Mouse (Mus musculus) kidney, embryonic 16.5 days (tissue): ENCODE results near the gene Arhgap45. TPM values are rescaled to one million over a fixed set of nuclear protein-coding genes. Genes with fewer than 3 reads are reported as not detected.

Experiments used
- ATAC-seq: fragments of 200-750 bp; cut with Nextera tagmentation; 2 replicates; pipeline ENCODE4 v1.8.0; 2017; ENCODE audit warnings: moderate TSS enrichment; ENCODE audit not compliant: low FRiP score, low TSS enrichment
- H3K27ac ChIP-seq: fragments of 300-500 bp; sonication (generic); 2 replicates; pipeline ENCODE4 v1.5.1; 2014; ENCODE audit warnings: low read length
- H3K27me3 ChIP-seq: fragments of 300-500 bp; sonication (generic); 2 replicates; pipeline ENCODE4 v1.6.1; 2014; ENCODE audit warnings: low read length, control low read depth, mixed read lengths; ENCODE audit not compliant: insufficient read depth
- H3K36me3 ChIP-seq: fragments of 300-500 bp; sonication (generic); 2 replicates; pipeline ENCODE4 v1.6.1; 2014; ENCODE audit warnings: low read length, control low read depth, mixed read lengths; ENCODE audit not compliant: insufficient read depth
- H3K4me1 ChIP-seq: fragments of 300-500 bp; sonication (generic); 2 replicates; pipeline ENCODE4 v1.6.1; 2014; ENCODE audit warnings: low read length, control low read depth, mixed read lengths; ENCODE audit not compliant: insufficient read depth
- H3K4me2 ChIP-seq: fragments of 300-500 bp; sonication (generic); replicated peaks from 2 replicates; pipeline ENCODE4 v1.6.1; 2014; ENCODE audit warnings: low read depth, low read length
- H3K4me3 ChIP-seq: fragments of 300-500 bp; sonication (generic); 2 replicates; pipeline ENCODE4 v1.5.1; 2014; ENCODE audit warnings: mild to moderate bottlenecking, low read length
- H3K9ac ChIP-seq: fragments of 300-500 bp; sonication (generic); replicated peaks from 2 replicates; pipeline ENCODE4 v1.6.1; 2014; ENCODE audit warnings: low read length
- H3K9me3 ChIP-seq: fragments of 300-500 bp; sonication (generic); 2 replicates; pipeline ENCODE4 v1.6.1; 2016; ENCODE audit warnings: low read length, control low read depth
- WGBS: fragments of 180-500 bp; shearing (Covaris S2); extraction: QIAGEN DNeasy Blood & Tissue Kit; methylation state at CpG from one replicate; pipeline ENCODE4 v1.1.7; 2014; 5-methylcytosine and 5-hydroxymethylcytosine counted together
- polyA plus RNA-seq: library from polyadenylated mRNA; unstranded; fragments of >200 nt; fragmentation: Nextera tagmentation; extraction: Ambion mirVana; gene quantifications from 2 replicates; pipeline ENCODE4 v1.2.1, GENCODE M21; 2015

Gene Arhgap45
- polyA plus RNA-seq, 1 experiment from 2014 or later: 11.3 TPM

DNA sequence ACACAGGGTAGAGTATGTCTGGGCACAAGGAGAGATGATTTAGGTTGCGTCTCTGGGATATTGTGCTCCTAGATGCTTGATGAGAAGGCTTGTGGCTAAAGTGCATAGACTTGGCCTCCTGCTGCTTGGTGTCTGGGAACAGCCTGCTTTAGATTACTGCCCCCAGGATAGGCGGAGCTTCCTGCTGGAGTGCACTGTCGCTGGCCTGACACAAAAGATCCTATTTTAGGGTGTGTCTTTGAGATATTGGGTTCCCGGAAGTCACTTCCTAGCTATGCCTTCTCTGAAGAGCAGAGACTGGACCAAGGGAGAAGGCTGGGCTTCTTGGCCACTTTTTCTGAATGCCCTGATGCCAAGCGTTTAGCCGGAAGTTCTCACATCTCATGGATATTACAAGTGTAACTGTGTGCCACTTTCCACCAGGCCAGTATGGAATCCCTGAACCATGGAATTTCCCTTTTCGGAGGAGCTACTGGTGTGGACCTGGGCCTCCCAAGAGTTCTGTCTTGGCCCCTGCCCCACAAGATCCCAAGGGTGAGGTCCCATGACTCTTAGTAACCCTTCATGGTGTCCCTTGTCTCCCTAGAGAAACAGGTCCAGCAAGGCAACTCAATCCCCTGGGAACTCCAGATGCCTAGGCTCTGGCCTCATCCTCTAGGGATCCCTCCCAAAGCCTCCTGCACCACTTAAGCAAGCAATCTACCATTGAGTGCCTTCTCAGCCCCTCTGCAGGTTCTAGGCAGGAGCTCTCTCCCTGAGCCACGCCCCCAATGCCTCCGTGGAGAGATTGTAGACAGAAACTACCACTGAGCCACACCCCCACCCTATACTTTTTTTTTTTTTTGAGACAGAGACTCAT is 12.8 kb upstream of the Arhgap45 start:
- Histone ChIP-seq H3K27me3 (peaks cover 14% of the 10 kb centered on the region), H3K36me3 (no peaks in the 10 kb centered on the region), H3K4me3 (no peak overlapping the region), H3K9me3 (no peaks in the 10 kb centered on the region), H3K27ac (no peak overlapping the region), H3K4me2 (no peak overlapping the region), H3K9ac (peak overlapping the region; percentile 36; the same call in 1 of the 2 replicates), H3K4me1 (peaks cover 12% of the 10 kb centered on the region; the same call in 1 of the 2 replicates)
- ATAC-seq: no peak
- WGBS: 55% methylated on average over 9 of the region's 9 CpGs

GRCm38 (mm10) chr10:80004233-80004705 is 12.2 kb upstream of the Arhgap45 start:
- Histone ChIP-seq H3K9ac (no peak overlapping the region), H3K27ac (no peak overlapping the region), H3K4me1 (peaks cover 12% of the 10 kb centered on the region; the same call in 1 of the 2 replicates), H3K27me3 (peaks cover 14% of the 10 kb centered on the region), H3K9me3 (no peaks in the 10 kb centered on the region), H3K36me3 (no peaks in the 10 kb centered on the region), H3K4me3 (no peak overlapping the region), H3K4me2 (no peak overlapping the region)
- 88% methylated on average over 8 of the region's 8 CpGs for WGBS
- ATAC-seq: no peak

DNA sequence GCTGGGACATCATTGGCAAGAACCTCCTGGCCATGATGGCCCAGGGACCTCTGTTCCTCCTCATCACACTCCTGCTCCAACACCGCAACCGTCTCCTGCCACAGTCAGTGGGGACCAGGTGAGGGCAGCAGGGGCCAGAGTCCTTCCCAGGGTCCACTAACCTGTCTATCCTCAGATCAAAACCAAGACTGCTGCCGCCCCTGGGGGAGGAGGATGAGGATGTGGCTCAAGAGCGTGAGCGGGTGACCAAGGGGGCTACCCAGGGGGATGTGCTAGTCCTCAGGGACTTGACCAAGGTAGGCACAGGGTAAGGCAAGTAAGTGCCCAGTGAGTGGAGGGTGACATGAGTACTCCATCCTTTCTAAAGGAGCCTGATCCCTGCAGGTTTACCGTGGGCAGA is 4.7 kb upstream of the Arhgap45 start:
- ATAC-seq: no peak
- Histone ChIP-seq H3K4me3 (no peak overlapping the region), H3K36me3 (peaks cover 11% of the 10 kb centered on the region; the same call in 1 of the 2 replicates), H3K9me3 (peaks cover 11% of the 10 kb centered on the region; the same call in 1 of the 2 replicates), H3K4me1 (peaks cover 3% of the 10 kb centered on the region; the same call in 1 of the 2 replicates), H3K4me2 (no peak overlapping the region), H3K27ac (no peak overlapping the region), H3K9ac (no peak overlapping the region), H3K27me3 (peaks cover 33% of the 10 kb centered on the region)
- 88% methylated on average over 6 of the region's 6 CpGs for WGBS

DNA sequence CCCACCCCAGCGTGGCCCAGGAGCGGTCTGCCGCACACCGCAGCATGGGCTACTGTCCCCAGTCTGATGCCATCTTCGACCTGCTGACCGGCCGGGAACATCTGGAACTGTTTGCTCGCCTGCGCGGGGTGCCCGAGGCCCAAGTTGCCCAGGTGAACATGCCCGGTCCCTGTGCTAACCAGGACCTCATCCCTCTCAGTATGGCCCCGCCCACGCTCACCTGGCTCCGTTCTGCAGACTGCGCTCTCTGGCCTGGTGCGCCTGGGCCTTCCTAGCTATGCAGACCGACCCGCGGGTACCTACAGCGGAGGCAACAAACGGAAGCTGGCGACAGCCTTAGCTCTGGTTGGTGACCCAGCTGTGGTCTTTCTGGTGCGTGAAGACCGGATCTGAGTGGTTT is 2.8 kb upstream of the Arhgap45 start:
- ATAC-seq: no peak
- peaks cover 11% of the 10 kb centered on the region; the same call in 1 of the 2 replicates for H3K9me3 ChIP-seq
- H3K27me3 ChIP-seq: peaks cover 33% of the 10 kb centered on the region
- H3K36me3 ChIP-seq: peaks cover 11% of the 10 kb centered on the region; the same call in 1 of the 2 replicates
- H3K9ac ChIP-seq: no peak overlapping the region
- no peak overlapping the region for H3K4me3 ChIP-seq
- 35% methylated on average over 25 of the region's 25 CpGs for WGBS
- no peak overlapping the region for H3K27ac ChIP-seq
- H3K4me1 ChIP-seq: peaks cover 5% of the 10 kb centered on the region
- no peak overlapping the region for H3K4me2 ChIP-seq

DNA sequence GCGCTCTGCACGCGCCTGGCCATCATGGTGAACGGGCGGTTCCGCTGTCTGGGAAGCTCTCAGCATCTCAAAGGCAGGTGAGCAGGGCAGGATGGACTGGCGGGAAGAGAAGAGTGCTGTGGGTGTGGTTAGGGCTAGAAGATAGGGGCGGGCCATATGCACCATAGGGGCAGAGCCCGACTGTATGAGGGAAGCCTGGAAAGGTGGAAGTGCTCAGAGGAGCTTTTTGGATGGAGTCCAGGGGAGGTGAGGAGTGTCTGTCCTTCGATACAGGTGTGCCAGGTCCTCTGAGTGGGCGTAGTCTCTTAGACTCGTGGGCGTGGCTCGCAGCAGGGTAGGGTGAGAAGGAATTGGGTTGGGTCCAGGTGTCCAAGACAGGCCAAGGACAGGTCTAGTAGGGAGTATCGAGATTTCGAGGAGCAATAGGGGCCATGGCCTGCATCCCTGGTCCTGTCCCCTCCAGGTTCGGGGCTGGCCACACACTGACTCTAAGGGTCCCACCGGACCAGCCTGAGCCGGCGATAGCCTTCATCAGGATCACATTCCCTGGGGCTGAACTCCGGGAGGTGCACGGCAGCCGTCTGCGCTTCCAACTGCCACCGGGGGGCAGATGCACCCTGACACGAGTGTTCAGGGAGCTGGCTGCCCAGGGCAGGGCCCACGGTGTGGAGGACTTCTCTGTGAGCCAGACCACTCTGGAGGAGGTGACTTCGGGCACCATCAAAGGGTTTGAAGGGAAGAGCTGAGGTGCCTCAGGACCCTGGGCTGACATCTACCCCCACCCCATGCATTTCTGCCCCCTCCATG is 1.8 kb upstream of the Arhgap45 start:
- H3K27me3 ChIP-seq: peaks cover 33% of the 10 kb centered on the region
- H3K36me3 ChIP-seq: peaks cover 10% of the 10 kb centered on the region; the same call in 1 of the 2 replicates
- H3K9ac ChIP-seq: no peak overlapping the region
- H3K4me3 ChIP-seq: no peak overlapping the region
- H3K4me2 ChIP-seq: no peak overlapping the region
- peaks cover 15% of the 10 kb centered on the region for H3K4me1 ChIP-seq
- no peak overlapping the region for H3K27ac ChIP-seq
- H3K9me3 ChIP-seq: peaks cover 11% of the 10 kb centered on the region; the same call in 1 of the 2 replicates
- WGBS: 23% methylated on average over 28 of the region's 28 CpGs
- ATAC-seq: no peak

- no peak for ATAC-seq
- peaks cover 6% of the 10 kb centered on the region; the same call in 1 of the 2 replicates for H3K36me3 ChIP-seq
- H3K9me3 ChIP-seq: peaks cover 7% of the 10 kb centered on the region; the same call in 1 of the 2 replicates
- H3K27ac ChIP-seq: no peak overlapping the region
- peaks cover 33% of the 10 kb centered on the region for H3K27me3 ChIP-seq
- no peak overlapping the region for H3K4me2 ChIP-seq
- no peak overlapping the region for H3K9ac ChIP-seq
- no peak overlapping the region for H3K4me3 ChIP-seq
- 72% methylated on average over 10 of the region's 10 CpGs for WGBS
- H3K4me1 ChIP-seq: peaks cover 19% of the 10 kb centered on the region
Observed at GRCm38 (mm10) chr10:80015583-80015982, 870 bp upstream of the Arhgap45 start.

DNA sequence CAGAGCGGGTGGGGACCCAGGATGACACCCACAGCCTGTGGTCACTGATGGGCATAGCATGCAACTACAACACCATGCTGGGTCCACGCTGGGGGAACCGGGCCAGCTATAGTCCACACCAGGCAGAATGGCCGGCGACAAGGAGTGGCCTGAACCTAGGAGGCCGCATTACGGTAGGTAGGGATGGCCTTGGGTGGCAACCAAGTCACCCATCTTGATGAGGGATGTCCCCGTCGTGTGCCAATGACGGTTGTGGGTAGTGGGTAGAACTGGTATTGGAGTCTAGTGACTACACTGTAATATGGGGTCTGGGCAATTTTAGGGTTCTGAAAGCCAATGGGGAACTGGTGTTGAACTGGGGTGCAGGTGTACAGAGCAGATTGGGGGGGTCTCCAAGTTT is 478 bp downstream of the Arhgap45 start:
- Histone ChIP-seq H3K36me3 (no peaks in the 10 kb centered on the region), H3K4me3 (no peak overlapping the region), H3K4me2 (no peak overlapping the region), H3K9me3 (no peaks in the 10 kb centered on the region), H3K27me3 (peaks cover 33% of the 10 kb centered on the region), H3K27ac (no peak overlapping the region), H3K4me1 (peaks cover 19% of the 10 kb centered on the region), H3K9ac (no peak overlapping the region)
- 89% methylated on average over 10 of the region's 10 CpGs for WGBS
- no peak for ATAC-seq

GRCm38 (mm10) chr10:80017361-80017760 is 908 bp downstream of the Arhgap45 start:
- no peak for ATAC-seq
- Histone ChIP-seq H3K36me3 (no peaks in the 10 kb centered on the region), H3K27me3 (peaks cover 33% of the 10 kb centered on the region), H3K9ac (no peak overlapping the region), H3K4me3 (no peak overlapping the region), H3K9me3 (no peaks in the 10 kb centered on the region), H3K4me1 (peaks cover 19% of the 10 kb centered on the region), H3K27ac (no peak overlapping the region), H3K4me2 (no peak overlapping the region)
- 64% methylated on average over 3 of the region's 3 CpGs for WGBS

GRCm38 (mm10) chr10:80017771-80018170 is 1.3 kb downstream of the Arhgap45 start:
- Histone ChIP-seq H3K9me3 (no peaks in the 10 kb centered on the region), H3K4me2 (no peak overlapping the region), H3K27ac (no peak overlapping the region), H3K9ac (no peak overlapping the region), H3K4me3 (no peak overlapping the region), H3K27me3 (peaks cover 33% of the 10 kb centered on the region), H3K4me1 (peaks cover 19% of the 10 kb centered on the region), H3K36me3 (no peaks in the 10 kb centered on the region)
- ATAC-seq: no peak
- WGBS: 81% methylated on average over 14 of the region's 14 CpGs
